Comparison of ENCODE assay signal across 14 mouse cellular contexts in genomic region chr13:49348522-49348921, GRCm38 (mm10).
"Had no signal": no experiment of that assay in that cellular context is flagged by ENCODE, and none has a peak within 500 bp of the region (broad histone marks: within the 10 kb centered on the region; RNA-seq: fewer than 3 reads in every experiment).

No protein-coding gene starts in this region.

- H3K36me3 ChIP-seq: limb, embryonic 12.5 days; liver, embryonic 15.5 days; midbrain, embryonic 13.5 days; neural tube, embryonic 15.5 days had no signal

- H3K4me3 ChIP-seq: layer of hippocampus, adult 2 months; limb, embryonic 12.5 days; liver, embryonic 15.5 days; midbrain, embryonic 13.5 days; neural tube, embryonic 15.5 days had no signal

- H3K9me3 ChIP-seq: limb, embryonic 12.5 days; liver, embryonic 15.5 days; midbrain, embryonic 13.5 days; neural tube, embryonic 15.5 days had no signal

- H3K27ac ChIP-seq: layer of hippocampus, adult 2 months; limb, embryonic 12.5 days; liver, embryonic 15.5 days; midbrain, embryonic 13.5 days; neural tube, embryonic 15.5 days had no signal

- H3K27me3 ChIP-seq: limb, embryonic 12.5 days; liver, embryonic 15.5 days; midbrain, embryonic 13.5 days; neural tube, embryonic 15.5 days had no signal

- DNase-seq: kidney, adult 9 months; kidney, postnatal 10 days; kidney, postnatal 4 days; liver; lung, embryonic 14.5 days; lung, postnatal 10 days; lung, postnatal 4 days; thymus, adult 18-20 months; thymus, postnatal 25 days had no signal

- ATAC-seq: midbrain, embryonic 13.5 days had no signal

- H3K4me2 ChIP-seq: limb, embryonic 12.5 days; liver, embryonic 15.5 days; lung, embryonic 14.5 days; midbrain, embryonic 13.5 days; neural tube, embryonic 15.5 days had no signal

- H3K9ac ChIP-seq: limb, embryonic 12.5 days; liver, embryonic 15.5 days; lung, embryonic 14.5 days; midbrain, embryonic 13.5 days; neural tube, embryonic 15.5 days had no signal
